Mouse (Mus musculus): ENCODE measurements around the gene Gm572. TPM values are rescaled to one million over a fixed set of nuclear protein-coding genes. Genes with fewer than 3 reads are reported as not detected.

Gene Gm572
- total RNA-seq (2023), result not detected

GRCm38 (mm10) chr4:148643291-148644156, at the start of gene Gm572:
Gene Gm572 (plus strand): TSS chr4:148643317.

GRCm38 (mm10) chr4:148602357-148603120, 40.6 kb upstream of the Gm572 start, which contains the start of gene Masp2:
Gene Masp2 (plus strand): TSS chr4:148602554.

GRCm38 (mm10) chr4:148626623-148627185, 16.4 kb upstream of the Gm572 start, which contains the start of gene Tardbp:
Gene Tardbp (minus strand): TSS chr4:148627019.

Other genes starting within 250 kb of the Gm572 start
- 10 to 100 TPM; 10.4 to 11.6 TPM for gene Ubiad1, start 198.5 kb upstream of the Gm572 start, total RNA-seq (2023)
- gene Mtor, start 194.7 kb upstream of the Gm572 start, total RNA-seq (2023), result 10 to 100 TPM; 54.6 to 58.8 TPM
- not detected for gene Angptl7, start 142.9 kb upstream of the Gm572 start, total RNA-seq (2023)
- 100 to 1,000 TPM; 101 to 104 TPM for gene Exosc10, start 84.9 kb upstream of the Gm572 start, total RNA-seq (2023)
- gene Srm, start 51.8 kb upstream of the Gm572 start, total RNA-seq (2023), result 10 to 100 TPM; 29.3 to 32.6 TPM
- 1 to 10 TPM in 1 of 2 experiments, under 1 TPM in 1; 0.33 to 1.3 TPM for gene Masp2, start 40.8 kb upstream of the Gm572 start, total RNA-seq (2023)
- gene Tardbp, start 16.3 kb upstream of the Gm572 start, total RNA-seq (2023), result 100 to 1,000 TPM; 387 to 408 TPM
- 10 to 100 TPM; 32.2 to 34.6 TPM for gene Casz1, start 161.1 kb downstream of the Gm572 start, total RNA-seq (2023)

All from B cell, adult 67 days (primary cell).